ENCODE assay signal across 7 mouse cellular contexts in the genomic region with DNA sequence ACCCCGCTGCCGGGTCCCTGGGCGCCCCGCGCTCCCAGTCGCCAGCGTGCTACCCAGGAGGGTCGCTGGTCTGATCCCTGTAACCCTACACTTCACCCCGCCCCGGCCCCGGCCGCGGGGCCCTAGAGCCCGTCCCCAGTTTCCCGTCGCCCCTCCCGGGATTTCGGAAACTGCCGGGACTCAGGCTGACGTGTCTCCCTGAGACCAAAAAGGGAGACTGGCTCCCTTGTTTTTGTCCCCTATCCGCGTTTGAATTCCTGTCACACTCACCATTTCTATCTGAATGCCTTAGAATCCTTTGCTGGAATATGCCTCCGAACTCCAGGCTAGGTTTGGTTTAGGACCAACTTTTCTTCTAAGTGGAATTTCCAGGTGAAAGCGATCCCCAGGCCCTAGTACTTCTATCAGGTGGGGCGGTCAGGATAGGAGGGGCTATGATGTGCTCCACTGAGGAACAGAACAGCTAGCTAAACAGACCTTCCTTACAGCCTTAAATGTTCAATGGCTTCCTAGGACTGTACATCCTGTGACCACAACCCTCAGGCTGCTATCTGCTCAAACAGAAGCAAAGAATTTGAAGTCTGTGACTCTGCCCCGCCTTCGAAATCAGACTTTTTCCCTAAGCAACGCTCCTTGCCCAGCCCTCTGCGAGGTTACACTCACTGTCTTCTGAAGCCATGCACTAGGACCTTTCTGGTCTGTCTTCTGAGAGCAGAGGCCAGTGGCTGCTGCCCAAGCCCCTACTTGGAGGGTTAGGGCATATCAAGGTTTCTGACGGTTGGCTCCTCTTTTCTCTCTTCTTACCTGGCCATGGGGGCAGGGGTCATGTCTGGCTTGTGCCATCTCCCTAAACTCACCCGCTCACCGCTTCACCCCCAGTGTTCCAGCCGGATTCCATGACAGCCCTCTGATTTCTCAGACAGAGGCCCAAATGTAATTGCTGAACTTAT. TPM values are rescaled to one million over a fixed set of nuclear protein-coding genes. Genes with fewer than 3 reads are reported as not detected.
A peak's percentile ranks its signal among the peaks of the same experiment; 100 is the strongest.
DNase-seq lines count a peak whose midpoint lies in the region; ATAC-seq lines count a peak whose summit lies in the region.

No protein-coding gene starts in this region.

- peak; percentile 64 for DNase-seq in urinary bladder, postnatal 14 days (ENCODE audit: low spot score)
- no peak for DNase-seq in urinary bladder, adult 2 months (ENCODE audit: low spot score)
- DNase-seq in embryo, embryonic 9.5 days (ENCODE audit: extremely low spot score), result peak; percentile 86
- peak; percentile 82 for DNase-seq in kidney, postnatal 10 days
- peak; percentile 80 to 81 for DNase-seq in lung, postnatal 4 days
- no peak for DNase-seq in MN1 (ENCODE audit: low spot score)

- H3K4me3 ChIP-seq in heart, embryonic 11.5 days (ENCODE audit: low read depth, low read length), result peak overlapping the region; percentile 91

- 9% methylated on average over 27 of the region's 33 CpGs for whole genome bisulfite sequencing in heart, embryonic 11.5 days (ENCODE audit: insufficient replicate concordance)

- ATAC-seq in heart, embryonic 11.5 days (replicated peaks; ENCODE audit: insufficient number of reproducible peaks, low FRiP score, low TSS enrichment), result peak; percentile 81

- no peaks in the 10 kb centered on the region for H3K9me3 ChIP-seq in heart, embryonic 11.5 days (replicated peaks; ENCODE audit: control insufficient read depth, low read length)

- peak overlapping the region; percentile 94 for H3K27ac ChIP-seq in heart, embryonic 11.5 days (ENCODE audit: low read depth, low read length)

- H3K9ac ChIP-seq in heart, embryonic 11.5 days (ENCODE audit: low read depth, low read length), result peak overlapping the region; percentile 98

- no peaks in the 10 kb centered on the region for H3K27me3 ChIP-seq in heart, embryonic 11.5 days (ENCODE audit: control insufficient read depth, insufficient read depth, low read length)

- H3K36me3 ChIP-seq in heart, embryonic 11.5 days (ENCODE audit: control insufficient read depth, insufficient read depth, low read length), result no peaks in the 10 kb centered on the region

- peak overlapping the region; percentile 63 for H3K4me2 ChIP-seq in heart, embryonic 11.5 days

- H3K4me1 ChIP-seq in heart, embryonic 11.5 days (ENCODE audit: control insufficient read depth, insufficient read depth, low read length), result peaks cover 37% of the 10 kb centered on the region

RNA-seq across cellular contexts. Expression of a gene that starts 29.6 kb away (rescaled TPM):
- 21.7 and 32.7 TPM in 2 replicates for polyA plus RNA-seq in urinary bladder, adult 2 months (2012; rRNA removed)
- polyA plus RNA-seq in heart, embryonic 11.5 days (2014; fragmentation: Nextera tagmentation; extraction: Ambion mirVana), result 21.3 and 23.8 TPM in 2 replicates

Comparison
In these comparisons a context has a peak if more than half of its experiments do, and no peak if none do; other contexts are left out.
1. DNase-seq: peak in urinary bladder, postnatal 14 days (single experiment), embryo, embryonic 9.5 days (single experiment), kidney, postnatal 10 days (single experiment) and lung, postnatal 4 days (2 of 2); none in urinary bladder, adult 2 months (single experiment) and MN1 (single experiment).